Mouse (Mus musculus): ENCODE data around the gene Gli3.

Gene Gli3

DNA sequence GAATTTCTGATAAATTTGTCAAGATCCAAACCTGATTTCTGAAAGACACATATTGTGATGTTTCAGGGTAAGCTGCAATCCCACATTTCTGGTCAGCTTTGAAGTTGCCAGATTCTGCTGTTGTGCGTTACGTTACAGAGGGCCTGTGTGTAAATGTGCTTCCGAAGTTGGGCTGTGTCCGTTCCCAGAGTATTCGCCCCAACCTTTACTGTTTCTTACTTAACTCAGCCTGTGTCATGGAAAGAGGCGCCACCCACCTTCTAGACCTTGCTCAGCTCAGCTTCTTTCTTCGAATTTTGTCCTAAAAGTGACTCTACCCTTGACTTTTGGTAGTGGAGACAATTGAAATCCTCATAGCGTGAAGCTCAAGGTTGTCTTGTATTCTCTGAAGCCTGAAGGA is 202.5 kb downstream of the Gli3 start:
- no peak for DNase-seq

DNA sequence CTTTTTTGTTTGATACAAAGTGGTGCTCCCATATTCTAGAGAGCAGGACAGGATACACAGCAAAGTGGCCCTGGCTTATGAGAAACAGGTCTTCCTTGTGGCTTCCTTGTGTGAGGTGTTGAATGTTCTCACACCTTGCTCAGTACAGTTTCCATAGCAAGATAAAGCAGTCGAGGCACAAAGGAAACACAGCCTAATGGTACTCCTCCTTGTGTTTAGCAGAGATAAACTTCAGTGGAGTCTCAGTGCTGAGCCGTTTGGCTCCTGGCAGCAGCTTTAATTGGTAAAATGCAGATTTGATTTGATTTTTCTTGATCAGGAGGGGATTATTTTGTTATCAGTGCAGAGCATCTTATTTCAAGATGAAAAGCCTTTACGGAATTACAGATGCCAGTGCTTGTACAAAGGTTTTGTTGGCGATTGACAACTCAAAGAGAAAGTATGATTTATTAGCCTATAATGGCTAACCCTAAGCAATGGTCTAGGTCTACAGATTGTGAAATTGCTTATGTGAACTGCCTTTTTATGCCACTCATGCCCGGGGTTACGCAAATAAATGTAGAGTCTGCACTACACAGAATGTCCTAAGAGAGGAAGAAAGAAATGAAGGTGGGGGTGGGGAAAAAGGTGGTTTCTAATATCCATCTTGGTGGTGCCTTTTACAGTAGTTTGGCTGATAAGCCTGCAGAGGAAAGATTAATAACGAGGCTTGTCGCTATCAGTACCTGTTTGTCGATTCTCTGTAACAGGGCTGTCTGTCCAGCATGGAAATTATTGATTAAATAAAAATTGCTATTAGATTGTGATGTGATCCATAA is 207.3 kb downstream of the Gli3 start:
- DNase-seq, result no peak

DNA sequence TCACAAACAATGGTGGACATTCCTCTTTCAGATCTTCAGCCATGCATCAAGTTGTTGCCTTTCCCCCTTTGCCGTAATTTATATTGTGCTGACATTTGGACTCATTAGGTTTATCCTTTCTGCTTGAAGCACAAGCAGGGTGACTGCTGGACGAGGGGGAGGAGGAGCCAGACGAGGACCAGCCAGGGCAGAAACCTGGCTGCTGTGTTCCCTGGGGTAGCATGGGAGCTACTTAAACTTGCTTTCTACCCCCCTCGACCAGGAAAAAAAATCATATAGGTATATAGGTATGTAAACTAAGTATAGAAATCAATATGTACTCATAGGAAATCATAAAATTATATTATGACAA is 207.9 kb downstream of the Gli3 start:
- no peak for DNase-seq

- DNase-seq, result no peak
Measured at GRCm38 (mm10) chr13:15675480-15675879, 212.4 kb downstream of the Gli3 start.

- no peak for DNase-seq
Measured at GRCm38 (mm10) chr13:15677106-15677760, 214.2 kb downstream of the Gli3 start.

GRCm38 (mm10) chr13:15681530-15681929 is 218.5 kb downstream of the Gli3 start:
- DNase-seq, result no peak

DNA sequence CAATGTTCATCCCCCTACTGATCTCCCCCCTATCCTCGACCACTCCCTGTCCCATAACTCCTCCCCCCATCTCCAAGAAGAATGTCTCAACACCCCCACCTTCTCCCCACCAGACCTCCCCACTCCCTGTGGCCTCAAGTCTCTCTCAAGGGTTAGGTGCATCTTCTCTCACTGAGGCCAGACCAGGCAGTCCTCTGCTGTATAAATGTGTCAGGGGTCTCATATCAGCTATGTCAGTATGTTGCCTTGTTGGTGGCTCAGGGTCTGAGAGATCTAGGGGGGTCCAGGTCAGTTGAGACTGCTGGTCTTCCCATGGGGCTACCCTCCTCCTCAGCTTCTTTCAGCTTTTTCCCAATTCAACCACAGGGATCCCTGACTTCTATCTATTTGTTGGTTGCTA is 220.0 kb downstream of the Gli3 start:
- no peak for DNase-seq

DNA sequence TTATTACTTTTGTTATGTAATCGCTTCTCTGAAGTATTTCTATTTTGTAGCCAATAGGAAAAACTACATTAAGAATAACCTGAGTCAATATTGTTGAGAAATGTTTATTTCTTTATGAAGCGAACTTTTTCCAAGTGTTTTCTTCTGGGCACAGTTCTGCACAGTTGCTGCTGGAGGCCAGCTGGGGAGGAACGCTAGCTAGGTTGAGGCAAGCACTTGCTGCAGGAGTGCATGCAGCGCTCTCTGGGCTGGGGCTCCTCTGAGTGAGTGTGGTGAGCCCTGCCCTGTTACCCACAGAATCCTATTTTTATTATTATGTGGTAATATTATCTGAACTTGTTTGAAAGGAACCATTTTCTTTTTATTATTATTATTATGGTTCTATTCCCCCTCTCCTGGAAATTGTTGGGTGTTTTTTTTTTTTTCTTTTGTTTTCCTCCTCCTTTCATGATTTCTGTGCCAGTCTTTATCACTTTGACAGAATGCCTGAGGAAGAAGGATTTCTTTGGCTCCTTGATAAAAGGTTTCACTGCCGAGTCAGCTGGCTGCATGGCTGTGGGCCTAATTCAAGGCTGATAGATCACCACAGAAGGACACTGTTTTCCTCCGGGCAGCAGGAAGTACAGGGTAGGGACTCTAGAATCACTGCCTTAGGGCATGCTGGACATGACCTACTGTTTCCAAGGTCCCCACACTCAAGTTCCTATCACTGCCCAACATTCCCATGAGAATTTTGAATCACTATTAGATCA is 225.2 kb downstream of the Gli3 start:
- no peak for DNase-seq

DNA sequence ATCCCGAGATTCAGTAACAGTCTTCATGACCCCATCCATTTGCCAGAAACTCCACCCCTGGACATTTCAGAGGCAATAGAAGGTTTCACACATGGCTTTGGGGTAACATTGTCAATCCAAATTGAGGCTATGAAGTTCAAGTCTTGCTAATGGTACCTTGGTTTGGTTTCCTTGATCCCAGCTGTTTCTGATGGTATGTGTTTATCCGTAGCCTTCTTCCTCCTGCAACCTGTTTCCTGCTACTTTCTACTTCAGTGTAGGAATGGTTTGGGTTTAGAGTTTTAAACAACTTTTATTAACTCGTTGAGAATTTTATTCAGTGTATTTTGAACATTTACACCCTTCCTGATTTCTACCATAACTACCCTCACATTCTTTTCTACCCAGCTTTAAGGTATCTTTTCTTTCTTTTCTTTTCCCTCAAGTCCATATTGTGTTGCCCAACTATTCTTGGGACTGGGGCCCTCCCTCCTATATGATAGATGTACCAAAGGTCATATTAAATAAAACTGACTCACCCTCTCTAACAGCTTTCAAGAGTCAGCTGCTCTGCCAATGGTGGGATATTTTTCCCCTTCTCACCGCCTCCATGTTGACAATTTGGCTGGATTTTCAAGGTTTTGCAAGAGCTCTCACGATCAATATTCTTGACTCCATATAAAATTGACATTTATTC is 225.9 kb downstream of the Gli3 start:
- DNase-seq, result no peak

DNA sequence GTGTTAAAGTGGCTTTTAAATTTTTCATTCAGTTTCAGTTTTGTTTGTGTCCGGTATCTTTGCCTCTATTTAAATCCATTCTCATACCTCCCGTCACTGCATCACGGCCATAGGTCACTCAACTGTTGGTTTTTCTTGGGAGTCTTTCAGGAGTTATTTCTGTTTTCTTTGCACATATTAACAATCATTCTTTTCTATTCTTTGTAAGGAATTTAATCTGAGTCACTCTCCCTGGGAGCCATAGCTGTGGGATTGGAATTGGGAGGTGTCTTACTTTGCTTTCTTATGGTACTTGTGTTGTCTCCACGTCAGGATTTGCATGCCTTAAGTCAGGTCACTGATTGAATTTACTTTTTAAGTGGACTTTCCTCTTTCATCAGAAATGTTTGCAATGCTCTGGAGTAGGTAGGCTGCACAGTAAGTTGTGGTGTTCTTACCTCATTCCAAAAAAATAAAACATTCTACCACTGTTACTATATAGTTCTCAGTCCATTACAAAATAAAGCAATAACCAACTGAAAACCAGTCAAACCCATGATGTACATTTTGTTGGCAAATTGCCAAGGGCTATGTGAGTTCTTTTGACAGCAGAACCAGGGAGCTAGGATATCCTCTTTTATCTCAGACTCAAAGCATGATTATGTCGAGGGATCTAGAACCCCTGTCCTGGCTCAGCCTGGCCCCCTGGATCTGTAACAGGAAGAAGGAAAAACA is 228.9 kb downstream of the Gli3 start:
- no peak for DNase-seq

- DNase-seq, result no peak
Measured at GRCm38 (mm10) chr13:15692465-15692809, 229.4 kb downstream of the Gli3 start.

DNA sequence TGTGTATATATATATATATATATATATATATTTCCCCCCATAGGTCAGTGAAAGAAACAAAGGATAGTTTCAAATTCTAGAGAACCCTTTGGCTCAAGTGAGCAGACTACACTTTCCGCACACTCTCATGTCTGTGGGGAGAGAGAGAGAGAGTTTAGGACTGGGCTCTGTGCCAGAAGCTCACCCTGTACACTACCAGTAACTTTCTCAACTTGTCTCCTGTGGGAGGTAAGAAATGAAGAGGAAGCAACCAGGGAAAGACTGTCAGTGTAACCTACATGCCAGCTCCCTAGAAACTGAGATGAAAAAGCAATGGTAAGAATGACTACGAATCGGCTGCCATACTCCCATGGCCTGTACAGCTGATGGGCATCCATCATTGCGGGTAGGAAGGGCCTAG is 235.2 kb downstream of the Gli3 start:
- no peak for DNase-seq

DNA sequence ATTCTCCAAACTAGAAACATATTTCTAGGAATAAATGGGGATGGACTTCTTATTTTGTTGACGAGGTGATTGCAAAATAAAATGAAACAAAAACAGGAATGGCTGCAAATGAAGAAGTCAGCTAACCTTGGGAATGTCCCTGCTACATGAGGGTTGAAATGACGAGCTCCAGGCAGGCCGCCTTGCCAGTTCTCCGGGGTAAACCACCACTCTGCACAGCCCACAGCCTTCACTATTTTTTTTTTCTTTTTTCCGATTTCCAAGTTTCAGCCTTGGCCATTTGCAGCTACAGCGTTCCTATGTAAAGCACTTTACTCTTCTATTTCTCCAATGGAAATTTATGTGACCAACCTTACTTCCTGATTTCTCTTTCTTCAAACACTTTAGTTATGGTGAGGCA is 236.1 kb downstream of the Gli3 start:
- DNase-seq, result no peak

DNA sequence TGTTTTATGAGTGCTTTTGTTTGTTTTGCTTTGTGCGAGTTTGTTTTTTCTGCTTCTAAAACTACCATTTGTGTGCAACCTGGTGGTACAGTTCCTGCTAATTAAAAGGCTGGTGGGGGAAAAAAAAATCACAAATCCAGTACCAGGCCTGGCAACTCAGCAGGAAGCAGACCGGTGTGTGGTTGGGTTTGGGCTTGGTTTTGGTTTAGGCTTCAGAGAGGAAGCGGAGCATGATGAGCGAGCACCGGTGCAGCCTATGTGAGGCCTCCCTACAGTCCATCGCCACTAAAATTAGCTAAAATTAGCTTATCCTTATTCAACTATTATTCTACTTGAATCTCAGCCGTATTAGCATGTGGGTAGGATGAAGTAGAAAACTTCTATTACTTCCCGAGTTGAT is 241.6 kb downstream of the Gli3 start:
- no peak for DNase-seq

GRCm38 (mm10) chr13:15707481-15707881 is 244.4 kb downstream of the Gli3 start:
- no peak for DNase-seq

GRCm38 (mm10) chr13:15713486-15713885 is 250.5 kb downstream of the Gli3 start:
- DNase-seq, result no peak

- DNase-seq, result no peak
Measured at GRCm38 (mm10) chr13:15714331-15714725, 251.3 kb downstream of the Gli3 start.

DNA sequence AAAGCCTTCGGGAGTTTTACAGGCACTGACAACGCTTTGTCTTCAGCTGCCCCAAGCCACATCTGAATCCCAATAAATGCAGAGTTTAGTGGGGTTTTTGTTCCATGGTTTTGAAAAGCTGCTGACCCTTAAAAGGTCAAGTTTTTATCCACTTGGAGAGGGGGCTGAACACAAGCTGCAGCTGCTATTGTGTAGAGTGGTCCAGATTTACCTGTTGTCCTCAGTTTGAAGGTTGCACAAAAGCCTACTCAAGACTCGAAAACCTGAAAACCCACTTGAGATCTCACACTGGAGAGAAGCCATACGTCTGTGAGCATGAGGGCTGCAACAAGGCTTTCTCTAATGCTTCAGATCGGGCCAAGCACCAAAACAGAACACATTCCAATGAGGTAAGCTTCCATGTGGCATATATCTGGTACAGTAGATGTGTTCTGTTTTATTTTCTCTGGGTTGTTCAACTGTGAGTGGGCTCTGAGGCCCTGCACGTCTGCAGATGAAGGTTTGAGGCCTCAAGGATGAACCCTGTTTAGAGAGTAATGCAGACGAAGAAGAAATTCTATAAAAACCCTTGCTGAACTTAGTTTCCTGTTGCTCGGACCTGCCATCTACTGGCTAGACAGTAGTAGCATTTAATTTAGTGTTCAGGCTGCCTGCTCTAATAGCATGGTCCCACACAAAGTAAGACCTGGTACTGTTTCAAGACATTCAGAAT is 251.8 kb downstream of the Gli3 start:
- no peak for DNase-seq

- no peak for DNase-seq
Measured at GRCm38 (mm10) chr13:15721446-15721845, 258.4 kb downstream of the Gli3 start.

- DNase-seq, result no peak
Measured at GRCm38 (mm10) chr13:15722766-15723379, 259.8 kb downstream of the Gli3 start.

DNA sequence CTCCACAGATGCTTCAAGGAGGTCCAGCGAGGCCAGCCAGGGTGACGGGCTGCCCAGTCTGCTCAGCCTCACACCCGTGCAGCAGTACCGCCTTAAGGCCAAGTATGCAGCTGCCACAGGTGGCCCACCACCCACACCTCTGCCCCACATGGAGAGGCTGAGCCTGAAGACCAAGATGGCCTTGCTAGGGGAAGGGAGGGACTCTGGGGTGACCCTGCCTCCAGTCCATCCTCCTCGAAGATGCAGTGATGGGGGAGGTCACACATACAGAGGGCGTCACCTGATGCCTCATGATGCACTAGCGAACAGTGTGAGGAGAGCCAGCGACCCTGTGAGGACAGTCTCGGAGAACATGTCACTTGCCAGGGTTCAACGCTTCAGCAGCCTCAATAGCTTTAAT is 261.7 kb downstream of the Gli3 start:
- DNase-seq, result no peak

DNA sequence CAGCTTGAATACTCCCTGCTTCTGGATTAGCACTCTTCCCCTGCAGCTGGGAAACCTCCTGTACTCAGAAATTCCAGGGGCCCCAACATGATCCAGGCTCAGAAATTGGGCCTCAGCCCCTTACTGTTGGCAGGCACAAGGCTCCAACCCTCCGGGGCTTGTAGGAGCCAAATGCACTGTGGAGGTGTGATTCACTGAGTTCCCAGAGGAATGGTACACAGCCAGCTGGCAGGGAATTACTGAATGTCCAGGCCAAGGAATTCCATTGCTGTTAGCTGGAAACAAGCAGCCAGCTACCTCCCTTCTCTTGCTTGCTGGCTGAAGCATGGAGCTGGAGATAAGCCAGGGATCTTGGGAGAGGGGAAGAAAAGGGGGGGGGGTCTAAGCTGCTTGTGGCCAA is 278.7 kb downstream of the Gli3 start:
- DNase-seq, result no peak

All from thymus, postnatal 14 days (tissue).